Mouse (Mus musculus): ENCODE data around the gene Ttll6.

Ttll6 gene

DNA sequence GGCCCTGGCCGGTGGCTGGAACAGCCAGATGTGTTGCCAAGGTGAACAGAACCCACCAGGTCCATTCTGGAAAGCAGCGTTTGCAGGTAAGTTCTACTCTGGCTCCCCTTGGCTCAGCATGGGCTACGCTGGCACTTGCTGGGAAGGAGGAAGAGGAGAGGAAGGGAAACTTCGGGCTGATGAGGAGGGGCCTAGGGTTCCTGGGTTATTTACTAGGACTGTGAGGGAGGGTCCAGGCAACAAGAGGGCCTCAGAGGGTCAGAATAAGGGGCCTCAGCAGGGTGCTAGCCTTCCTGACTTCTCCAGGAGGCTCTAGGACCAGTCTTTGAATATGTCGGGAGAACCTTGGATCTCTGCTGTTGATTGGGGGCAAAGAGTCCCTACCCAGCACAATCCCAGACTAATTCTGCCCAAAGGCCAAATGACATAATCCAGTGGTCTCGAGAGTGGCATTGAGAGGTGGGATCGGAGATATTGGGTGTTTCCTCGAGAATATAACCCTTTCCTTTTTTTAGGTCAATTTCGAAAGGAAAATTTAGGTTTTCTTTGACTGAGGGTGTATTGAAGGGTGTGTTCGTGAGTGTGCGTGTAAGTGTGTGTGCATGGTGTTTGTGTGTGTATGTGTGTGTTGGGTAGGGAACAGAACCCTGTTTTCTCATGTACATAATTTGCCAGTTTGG is 61.5 kb downstream of the Ttll6 start:
- DNase-seq (ENCODE audit: low read depth, low spot score), result no peak

DNA sequence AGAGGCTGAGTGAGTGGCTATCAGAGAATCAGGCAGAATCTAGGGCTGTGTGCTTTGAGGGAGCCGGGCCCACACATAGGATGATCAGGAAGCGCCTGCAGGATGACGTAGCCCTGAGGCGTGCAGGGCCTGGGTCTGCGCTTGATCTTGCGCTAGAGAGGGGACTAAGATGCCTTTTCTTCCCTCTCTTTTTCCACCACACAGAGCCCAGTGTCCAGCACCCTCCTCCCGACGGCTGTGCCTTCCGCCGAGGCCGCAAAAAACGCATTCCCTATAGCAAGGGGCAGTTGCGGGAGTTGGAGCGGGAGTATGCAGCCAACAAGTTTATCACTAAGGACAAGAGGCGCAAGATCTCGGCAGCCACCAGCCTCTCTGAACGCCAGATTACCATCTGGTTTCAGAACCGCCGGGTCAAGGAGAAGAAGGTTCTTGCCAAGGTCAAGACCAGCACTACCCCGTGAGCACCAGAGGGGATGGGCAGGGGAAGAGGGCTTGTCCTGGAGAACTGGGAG is 62.2 kb downstream of the Ttll6 start:
- no peak for DNase-seq (ENCODE audit: low read depth, low spot score)

DNA sequence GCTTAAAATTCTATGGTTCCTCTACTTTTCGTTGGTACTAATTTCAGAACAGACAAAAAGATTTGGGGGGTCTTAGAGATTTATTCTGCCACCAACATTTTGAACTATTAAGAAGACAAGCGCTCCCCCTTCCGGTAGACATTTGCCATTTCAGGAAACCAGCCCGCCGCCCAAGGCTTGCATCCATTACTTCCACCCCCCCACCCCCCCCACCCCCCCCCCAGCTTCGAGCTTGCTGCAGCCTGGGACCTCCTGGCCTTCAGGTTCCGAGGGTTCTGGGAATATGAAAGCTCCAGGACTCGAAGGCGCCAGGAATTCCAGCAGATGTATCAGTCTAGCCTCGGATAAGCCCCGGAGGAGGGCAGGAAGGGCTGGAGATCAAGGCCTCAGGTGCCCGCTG is 65.1 kb downstream of the Ttll6 start:
- DNase-seq (ENCODE audit: low read depth, low spot score), result no peak

DNA sequence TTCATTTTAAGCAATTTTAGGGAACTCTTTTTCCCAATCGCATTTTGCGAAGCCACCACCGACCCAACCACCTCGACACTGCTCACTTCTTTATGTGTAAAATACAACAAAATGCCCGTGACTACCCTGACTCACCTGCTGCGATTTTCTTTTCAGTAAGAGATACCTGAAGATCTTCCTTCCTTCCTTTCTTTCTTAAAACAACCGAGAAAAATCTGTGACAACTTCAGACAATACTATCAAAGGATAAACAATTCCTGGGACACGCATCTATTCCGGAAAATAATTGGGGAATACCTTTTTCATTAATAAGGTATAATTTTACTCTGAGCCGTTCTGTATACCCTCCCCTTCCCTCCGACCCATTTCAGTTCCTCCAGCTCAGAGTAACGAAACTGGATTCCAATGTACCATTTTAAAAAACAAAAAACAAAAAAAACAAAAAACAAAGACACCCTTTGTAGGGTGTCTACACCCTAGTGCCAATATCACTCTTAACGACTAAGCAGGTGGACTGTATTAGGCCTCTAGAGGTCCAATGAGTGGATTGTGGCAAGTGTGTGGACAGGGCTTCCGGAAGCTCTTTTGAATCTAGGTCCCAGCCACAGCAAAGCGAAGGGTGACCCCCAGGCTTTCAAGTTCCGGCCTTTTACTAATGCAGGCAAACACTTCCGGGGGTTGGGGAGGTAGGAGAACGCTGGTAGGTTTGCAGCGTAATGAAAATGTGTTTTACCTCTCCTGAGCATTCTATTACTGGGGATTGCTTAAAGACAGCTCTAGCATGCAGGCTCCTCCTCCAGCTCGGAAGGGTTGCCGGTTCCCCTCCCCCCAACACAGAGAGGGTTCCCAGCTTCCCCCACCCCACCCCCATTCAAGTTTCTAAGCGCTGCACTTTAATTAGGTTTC is 65.8 kb downstream of the Ttll6 start:
- no peak for DNase-seq (ENCODE audit: low read depth, low spot score)

DNA sequence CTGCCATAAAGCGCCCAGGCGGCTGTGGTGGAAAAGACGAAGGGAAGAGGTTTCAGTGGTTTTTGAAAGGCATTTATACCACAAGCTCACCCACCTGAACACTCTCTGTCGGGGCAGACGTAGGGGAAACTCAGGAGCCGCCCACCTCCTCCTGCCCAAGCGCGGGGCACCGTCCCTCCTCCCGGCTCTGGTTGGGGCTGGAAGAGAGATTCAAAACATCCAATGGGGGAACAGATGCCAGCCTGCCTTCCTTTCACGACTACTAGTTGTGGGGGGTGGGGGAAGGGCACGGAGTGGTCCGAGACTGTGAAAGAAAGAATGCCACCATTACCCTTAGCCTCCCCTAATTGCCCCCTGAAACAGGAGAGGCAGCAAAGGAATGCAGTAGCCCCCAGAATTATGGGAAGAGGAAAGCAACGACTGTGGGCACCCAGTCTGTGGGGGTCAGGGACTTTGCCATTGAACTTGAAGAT is 66.6 kb downstream of the Ttll6 start:
- DNase-seq (ENCODE audit: low read depth, low spot score), result no peak

DNA sequence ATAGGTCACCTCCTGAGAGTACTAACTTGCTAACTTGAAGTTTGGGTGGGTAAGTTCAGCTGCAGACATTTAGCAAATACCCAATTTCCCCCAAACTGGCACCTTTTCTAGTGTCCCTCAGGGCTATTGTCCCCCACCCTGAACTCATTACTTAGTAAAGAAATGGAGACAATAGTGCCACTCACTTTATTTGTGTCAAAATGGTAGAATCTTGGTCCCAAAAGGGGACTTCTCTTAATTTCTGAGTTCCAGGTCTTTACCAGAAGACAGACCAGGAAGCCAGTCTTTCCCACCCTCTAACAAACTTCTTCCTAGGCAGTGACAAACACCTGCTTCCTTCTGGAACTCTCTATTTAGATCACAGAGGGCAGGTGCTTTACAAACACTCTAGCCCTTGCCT is 68.2 kb downstream of the Ttll6 start:
- DNase-seq (ENCODE audit: low read depth, low spot score), result no peak

DNA sequence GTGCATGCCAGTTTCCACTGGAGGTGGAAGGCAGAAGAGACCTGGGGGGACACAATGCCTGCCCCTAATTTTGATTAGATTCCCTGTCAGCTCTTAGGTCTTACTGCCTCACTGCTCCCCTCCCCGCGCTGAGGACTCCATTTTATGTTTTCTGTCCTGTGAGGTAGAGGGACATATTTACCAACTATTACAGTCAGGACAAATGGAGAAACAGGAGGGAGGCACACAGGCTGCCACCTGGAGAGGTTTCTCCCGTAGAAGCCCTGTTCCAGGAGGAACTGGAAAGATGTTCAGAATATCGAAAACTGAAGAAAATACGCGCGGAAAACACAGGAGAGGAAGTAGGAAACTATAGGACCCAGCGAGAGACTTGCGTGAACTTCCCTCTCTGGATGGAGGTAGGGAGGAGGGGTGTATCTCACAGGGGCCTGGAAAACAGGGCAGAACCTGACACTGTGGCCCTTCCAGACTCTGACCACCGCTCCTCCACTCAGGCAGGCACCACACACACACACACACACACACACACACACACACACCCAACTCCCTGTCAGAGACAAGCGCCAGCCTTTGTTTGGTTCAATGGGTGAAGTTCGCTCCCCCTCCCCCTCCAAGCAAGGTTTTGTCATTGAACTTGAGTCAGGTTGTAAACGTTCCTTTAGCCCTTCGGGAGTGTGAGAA is 69.0 kb downstream of the Ttll6 start:
- no peak for DNase-seq (ENCODE audit: low read depth, low spot score)

DNA sequence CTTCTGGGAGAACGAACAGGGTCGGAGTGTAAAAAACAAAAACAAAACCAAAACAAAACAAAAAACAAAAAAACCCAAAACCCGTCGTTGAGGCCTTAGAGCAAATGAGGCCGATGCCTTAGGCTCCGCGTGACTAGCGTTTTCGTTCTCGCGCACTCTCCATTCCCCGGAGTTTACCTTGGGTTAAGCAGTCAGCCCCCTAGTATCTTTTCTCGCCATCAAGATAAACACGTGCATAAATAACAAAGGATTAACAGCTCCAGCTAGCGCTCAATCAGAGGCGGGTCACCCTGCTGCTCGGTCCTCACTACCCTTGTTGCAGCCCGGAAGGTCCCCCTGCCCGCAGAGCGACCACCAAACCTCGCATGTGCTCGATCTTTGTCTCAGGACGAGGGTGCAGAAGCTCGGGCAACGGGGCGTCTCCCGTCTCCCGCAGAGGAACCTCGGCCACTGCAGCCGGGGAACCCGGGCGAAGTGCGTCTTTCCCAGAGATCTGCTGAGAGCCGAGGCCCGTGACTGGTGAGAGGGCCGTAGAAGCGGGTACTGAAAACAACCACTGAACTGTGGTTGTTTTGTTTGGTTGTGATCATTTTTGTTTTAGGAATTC is 69.7 kb downstream of the Ttll6 start:
- no peak for DNase-seq (ENCODE audit: low read depth, low spot score)

DNA sequence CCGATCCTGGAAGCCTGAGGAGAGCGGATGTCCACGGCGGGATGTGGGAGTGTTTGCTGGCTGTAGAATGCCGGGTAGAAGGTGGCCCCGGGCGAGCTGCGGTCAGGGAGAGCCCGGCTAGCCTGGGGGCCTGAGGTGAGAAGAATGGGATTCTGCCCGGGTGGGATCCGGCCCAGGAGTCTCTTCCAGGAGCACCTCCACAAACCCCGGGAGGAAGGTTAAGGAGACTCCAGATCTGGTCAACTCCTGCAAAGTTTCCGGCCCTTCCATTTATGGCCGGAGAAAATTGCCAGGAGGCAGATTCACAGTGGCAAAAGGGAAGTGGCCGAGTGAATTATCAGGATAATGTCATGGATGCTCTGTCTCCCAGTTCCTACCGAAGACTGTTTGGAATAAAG is 70.2 kb downstream of the Ttll6 start:
- no peak for DNase-seq (ENCODE audit: low read depth, low spot score)

DNA sequence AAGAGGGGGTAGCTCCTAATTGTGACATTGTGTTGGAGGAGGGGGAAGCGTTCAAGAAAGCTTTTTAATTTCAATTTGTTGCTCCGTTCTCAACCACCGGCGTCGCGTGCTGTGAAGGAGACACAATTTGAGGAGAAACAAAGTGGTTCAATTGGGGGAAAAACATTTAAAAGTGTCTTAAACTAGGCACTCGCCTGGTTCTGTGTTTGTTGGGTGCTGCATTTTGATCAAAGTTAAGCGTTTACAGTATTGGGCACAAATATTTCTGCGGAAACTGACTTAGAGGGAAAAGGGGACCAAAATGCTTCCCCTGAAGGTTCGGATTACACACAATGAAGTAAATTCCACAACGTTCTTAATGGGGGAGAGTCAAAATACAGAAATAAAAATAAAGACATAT is 70.8 kb downstream of the Ttll6 start:
- no peak for DNase-seq (ENCODE audit: low read depth, low spot score)

DNA sequence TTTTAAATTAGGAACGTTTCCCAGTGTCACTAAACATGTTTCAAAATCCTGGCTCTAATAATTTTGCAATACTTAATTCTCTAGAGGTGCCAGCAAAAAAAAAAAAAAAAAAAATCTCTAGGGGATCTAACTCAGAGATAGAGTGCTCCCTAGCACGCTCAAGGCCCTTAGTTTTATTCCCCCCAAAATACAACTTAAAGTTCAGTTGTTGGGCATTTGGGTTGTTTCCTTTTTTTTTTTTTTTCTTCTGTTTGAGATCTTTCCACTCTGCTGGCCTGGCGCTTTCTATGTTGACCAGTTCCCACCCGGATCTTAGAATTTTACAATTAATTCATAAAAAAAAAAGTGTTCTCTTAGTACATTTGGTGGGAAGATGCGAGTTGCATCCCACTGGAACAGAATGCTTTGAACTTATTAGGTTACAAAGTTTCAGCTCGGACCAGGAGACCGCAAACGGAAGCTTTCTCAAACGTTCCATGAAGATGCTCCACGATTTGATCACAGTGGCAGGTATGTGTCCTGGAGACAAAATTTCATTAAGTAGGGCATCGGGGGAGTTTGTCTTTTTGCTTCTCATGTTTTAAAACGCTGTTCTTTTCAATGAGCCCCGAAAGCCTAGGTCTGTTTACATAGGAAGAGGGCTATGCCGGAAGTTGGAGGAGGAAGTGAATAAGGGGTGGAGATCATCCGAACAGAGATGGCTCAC is 72.0 kb downstream of the Ttll6 start:
- DNase-seq (ENCODE audit: low read depth, low spot score), result no peak
